Mouse (Mus musculus) cerebellum, adult 18-20 months (tissue): Measurements from ENCODE around the gene Srd5a3.

Source experiments
- DNase-seq, 2 experiments: peaks; one replicate each; pipeline ENCODE4 v3.0.0; 2021

Srd5a3 gene

DNA sequence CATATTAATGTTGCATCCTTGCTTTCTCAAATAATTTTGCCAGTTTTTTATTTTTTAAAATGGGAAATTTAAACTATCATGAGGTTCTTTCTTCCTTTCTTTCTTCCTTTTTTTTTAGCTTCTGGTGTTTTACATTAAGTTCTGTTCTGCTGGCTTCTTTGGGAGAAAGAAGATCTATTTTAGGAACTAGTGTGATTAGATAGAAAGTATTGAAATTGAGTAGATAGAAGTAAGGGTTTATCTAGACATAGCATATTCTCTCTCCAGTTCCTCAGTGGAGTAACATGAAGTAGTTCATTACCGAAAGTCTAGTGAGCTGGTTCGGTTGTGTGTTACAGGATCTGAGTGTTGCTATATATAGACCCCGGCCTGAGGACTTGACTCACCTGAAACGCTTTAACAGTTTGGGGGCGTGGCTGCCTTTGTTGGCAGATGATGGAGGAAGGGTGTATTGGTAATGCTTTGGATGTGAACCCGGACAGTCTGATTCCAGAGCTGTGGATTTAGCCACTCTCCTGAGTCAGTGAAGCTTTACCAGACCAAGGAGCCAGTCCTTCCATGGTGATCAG is 54.4 kb downstream of the Srd5a3 start:
- no peak for DNase-seq

DNA sequence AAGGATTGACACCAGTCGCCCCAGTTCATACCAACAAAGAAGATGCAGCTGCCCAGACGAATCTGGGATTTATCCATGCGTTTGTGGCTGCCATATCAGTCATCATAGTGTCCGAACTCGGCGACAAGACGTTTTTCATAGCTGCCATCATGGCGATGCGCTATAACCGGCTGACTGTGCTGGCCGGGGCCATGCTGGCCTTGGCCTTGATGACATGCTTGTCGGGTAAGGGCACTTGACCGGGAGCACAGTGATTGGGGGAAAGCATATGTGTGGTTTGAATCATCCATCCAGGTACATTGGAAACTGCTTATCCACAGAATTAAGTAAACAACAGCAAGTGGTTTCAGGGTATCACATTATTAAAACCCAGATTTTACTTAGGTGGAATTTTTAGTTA is 59.3 kb downstream of the Srd5a3 start:
- no peak for DNase-seq

DNA sequence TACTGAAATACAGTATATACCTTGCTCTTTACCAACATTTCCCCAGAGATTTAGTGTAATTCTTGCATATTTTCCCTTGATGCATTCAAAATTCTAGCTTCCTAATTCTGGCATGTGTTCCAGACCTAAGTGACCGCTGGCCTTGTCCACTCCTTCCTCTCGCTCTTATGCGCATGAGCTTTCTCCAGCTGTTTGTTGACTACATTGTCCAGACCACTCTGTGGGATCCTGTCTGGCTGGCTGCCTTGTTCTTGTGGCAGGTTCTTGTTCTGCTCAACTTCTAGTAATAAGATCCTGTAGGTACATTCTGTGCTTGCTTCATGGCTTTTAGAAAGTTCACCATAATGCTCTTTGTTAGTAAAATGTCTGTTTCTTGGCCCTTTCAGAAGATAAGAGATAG is 63.1 kb downstream of the Srd5a3 start:
- DNase-seq, result no peak
